Mouse (Mus musculus): ENCODE results near the gene Cacnb2.

DNA sequence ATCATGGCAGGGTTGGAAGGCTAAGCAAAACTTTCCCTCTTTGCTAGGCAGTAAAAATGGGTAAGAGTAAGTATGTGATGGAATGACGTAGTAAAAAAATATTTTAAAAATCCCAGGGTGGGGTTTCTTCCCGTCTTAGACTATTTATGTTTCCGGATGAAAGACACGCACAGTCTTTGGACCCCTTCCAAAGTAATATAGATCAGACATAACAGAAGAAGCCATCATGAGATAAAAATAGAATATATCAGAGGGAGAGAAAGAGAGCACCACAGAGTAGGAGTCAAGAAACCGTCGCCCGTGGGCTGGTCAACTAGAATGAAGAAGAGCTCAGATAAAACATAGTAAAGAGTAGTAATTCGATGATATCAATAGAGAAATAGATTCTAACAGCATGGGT is 107.4 kb downstream of the Cacnb2 start:
- TF ChIP-seq CTCF (IDR thresholded peaks at IDR 0.05; ENCODE audit: low read depth) (no peak), EP300 (optimal IDR thresholded peaks at IDR 0.05) (no peak)

Data from stomach, postnatal 0 days (tissue).